Mouse (Mus musculus) left cerebral cortex, adult 2 months (tissue): ENCODE data around the gene Slc16a3. TPM values are rescaled to one million over a fixed set of nuclear protein-coding genes. Genes with fewer than 3 reads are reported as not detected.

Experiments
- DNase-seq, 2 experiments: peaks; one replicate each; pipeline ENCODE4 v3.0.0; 2021 to 2022; ENCODE audit warnings: low spot score in 2 of 2, mixed read lengths in 1 of 2; ENCODE audit errors: extremely low spot score in 1 of 2
- H3K27ac ChIP-seq: fragments of 200-600 bp; 2 replicates; pipeline ENCODE4 v1.8.1; 2022
- H3K4me3 ChIP-seq: fragments of 200-600 bp; 2 replicates; pipeline ENCODE4 v1.8.1; 2022
- CTCF ChIP-seq: fragments of 200-600 bp; IDR thresholded peaks from 2 replicates; pipeline ENCODE4 v1.8.1; 2022; ENCODE audit warnings: antibody characterized with exemption, mild to moderate bottlenecking, moderate library complexity
- intact Hi-C: fragments of 180-260 bp; cut with DNase I; formaldehyde crosslinking; loops from one replicate; pipeline ENCODE4 v1.15.1; 2025
- total RNA-seq, 2 experiments: library from RNA; stranded (reverse); gene quantifications; 2 replicates each; pipeline ENCODE4 v1.2.3; 2021

Gene Slc16a3
- total RNA-seq, 2 experiments from 2014 or later: 3.3 to 4.5 TPM

DNA sequence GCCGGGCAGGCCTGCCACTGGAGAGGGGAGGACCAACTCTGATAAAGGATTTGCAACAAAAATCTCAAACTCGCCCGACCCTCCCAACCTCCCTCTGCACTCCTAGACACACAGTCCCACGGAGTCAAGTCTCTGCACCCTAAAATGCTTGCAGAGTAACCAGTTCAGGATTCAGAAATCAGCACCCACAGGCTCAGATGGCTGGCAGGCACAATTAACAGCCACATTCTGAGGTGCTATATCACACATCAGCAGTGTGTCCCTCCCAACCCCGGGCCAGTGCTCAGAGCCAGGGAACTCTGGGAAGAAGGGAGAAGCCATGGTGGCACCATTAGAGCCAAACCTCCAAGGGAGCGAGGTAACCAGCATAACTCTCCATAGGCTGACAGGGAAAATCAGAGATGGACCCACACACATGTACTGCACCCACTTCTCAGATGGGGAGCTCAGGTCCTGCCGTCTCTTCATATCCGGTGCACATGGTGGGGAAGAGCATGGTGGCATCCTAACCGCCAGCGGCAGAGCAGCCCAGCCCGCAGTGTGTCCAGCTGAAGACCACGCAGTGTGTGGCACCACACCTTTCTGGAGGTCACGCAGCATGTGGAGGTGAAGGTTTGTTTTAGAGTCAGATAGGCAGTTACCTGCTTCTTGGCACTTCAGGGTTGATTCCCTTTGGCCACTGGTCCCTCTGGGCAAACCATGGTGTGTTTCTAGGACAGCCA, 13.9 kb downstream of the Slc16a3 start:
- no peak for DNase-seq
- Histone ChIP-seq H3K4me3 (no peak overlapping the region), H3K27ac (no peak overlapping the region)
- intact Hi-C loops: no loop called here
- TF ChIP-seq CTCF: no peak

DNA sequence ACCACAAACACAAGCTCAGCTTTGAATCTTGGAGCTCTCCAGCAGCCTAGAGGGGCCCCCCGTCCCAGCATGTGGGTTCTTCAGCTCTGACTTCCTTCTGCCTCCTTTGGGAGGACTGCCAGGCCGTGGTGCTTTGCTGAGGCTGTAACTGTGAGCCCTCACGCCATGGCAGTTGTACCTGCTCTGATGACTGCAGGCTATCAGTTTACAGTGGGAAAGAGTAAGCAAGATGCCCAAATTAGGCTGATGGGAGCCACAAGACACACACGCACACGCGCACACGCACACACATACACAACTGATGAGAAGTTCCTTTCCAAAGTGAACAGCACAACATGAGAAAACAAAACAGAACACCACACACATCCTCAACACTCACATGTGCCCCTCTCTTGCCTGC, 14.6 kb downstream of the Slc16a3 start:
- TF ChIP-seq CTCF: no peak
- Histone ChIP-seq H3K4me3 (no peak overlapping the region), H3K27ac (no peak overlapping the region)
- DNase-seq: no peak
- intact Hi-C loops: no loop called here

DNA sequence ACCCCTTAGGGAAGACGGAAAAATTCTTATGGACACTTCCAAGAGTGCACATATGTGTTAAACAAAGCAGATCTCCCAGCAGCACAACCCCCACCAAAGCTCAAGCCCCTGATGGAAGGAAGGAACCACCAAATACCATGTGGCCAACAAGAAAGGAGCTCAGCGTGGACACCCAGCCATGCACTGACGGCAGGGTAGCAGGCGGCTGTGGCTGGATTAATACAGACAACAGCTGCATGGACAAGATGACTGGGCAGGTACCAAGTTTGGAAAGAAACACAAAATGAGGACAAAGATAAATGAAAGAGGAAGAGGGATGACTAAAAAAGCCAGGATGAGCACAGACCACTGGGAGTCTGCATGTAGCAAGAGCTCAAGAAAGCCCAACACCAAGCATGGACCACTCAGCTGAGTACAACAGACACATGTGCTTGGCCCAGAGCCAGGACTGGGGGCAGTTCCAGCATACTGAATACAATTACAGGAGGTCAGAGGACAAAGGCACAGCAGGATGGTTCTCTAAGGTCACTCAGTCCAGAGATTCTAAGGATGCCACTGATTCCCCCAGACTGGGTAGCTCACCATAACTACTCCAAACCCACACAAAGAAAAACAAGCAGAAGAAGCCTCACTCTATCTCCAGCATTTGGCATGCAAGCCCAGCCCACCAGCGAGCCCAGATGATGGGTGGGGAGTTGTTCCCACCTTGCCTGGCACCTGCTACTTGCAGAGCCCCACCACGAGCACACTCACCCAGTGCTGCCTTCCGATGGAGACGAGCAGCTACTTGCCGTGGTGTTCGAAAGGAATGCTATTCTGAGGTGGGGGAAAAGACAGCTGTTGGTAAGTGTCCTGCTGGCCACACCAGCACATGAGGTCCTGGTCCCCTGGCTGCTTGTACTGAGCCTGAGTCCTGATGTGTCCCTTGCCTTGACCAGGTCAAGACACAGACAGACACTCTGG, 16.2 kb downstream of the Slc16a3 start:
- TF ChIP-seq CTCF: no peak
- no peak overlapping the region for H3K4me3 ChIP-seq
- intact Hi-C loops: no loop called here
- no peak overlapping the region for H3K27ac ChIP-seq
- DNase-seq: no peak

DNA sequence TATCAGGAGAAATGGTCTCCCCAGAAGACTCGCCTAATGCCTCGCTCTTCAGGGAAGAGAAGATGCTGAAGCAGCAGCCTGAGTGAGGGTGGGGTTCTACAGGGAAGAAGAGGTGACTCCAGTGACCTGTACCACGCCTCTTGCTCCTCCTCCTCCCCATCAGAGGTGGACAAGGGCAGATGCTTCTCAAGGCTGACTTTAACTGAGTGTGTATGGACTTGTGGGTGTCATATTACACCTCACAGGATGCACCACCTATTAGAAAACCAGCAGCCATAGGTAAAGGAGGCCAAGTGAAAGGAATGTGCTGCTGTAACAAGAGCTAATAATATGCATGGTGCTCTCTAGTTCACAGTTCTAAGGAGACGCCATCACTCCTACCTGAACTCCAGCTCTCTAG, 17.3 kb downstream of the Slc16a3 start:
- no peak overlapping the region for H3K27ac ChIP-seq
- no peak overlapping the region for H3K4me3 ChIP-seq
- intact Hi-C loops: no loop called here
- no peak for DNase-seq
- TF ChIP-seq CTCF: no peak

DNA sequence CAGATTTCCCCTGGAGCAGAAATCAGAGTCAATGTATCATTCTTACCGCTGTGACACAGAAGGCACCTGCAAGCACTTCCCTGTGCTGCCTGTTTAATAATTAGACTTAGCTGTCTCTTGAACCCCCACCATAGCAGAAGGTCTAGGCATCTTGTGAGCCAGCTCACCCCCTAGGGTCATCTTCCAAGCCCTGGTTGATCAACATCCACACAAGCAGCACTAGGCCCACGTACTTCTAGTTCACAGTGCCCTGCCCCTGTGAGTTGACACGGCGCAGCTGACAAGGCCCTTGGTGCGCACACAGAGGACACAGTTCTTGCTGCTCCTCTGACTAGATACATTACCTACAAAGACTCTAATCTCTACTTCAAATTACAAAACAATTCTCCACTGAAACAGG, 21.5 kb downstream of the Slc16a3 start:
- intact Hi-C loops: no loop called here
- Histone ChIP-seq H3K4me3 (no peak overlapping the region), H3K27ac (no peak overlapping the region)
- no peak for DNase-seq
- no peak for TF ChIP-seq CTCF

DNA sequence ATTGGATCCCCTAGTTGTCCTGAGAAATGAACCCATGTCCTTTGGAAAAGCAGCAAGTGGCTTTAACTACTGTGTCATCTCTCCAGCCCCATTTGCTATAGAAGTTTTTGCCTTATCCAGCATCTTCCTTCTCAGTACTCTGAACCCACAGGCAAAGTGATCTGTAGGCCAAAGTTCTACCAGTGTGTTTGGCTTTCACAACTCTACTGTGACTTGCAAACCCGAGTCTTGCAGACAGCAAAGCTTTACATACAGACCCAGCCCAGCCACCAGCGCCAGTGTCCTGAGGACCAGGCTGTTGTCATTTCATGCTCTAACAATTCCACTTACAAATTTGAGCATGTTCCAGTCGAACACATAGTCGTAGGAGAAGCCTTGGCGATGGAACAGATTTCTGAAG, 23.0 kb downstream of the Slc16a3 start:
- intact Hi-C loops: no loop called here
- TF ChIP-seq CTCF: no peak
- Histone ChIP-seq H3K4me3 (no peak overlapping the region), H3K27ac (no peak overlapping the region)
- no peak for DNase-seq

DNA sequence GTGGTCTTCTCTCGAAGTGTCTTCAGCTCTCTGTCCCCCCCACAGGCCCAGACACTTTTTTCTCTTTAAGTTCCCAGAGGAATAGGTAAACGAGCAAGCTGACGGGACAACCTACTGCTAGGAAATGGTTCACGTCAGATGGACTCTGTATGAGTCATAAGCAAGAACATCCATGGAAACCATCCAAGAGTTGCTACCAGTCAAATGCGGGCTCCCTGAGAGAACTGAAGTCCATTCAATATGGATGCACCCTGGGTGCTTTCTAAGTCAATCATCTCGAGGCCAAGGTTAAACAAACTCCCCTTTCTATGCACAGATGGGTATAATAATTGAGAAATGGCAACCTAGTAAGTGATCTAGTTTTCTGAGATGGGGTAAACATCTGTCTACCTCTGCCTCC, 25.0 kb downstream of the Slc16a3 start:
- intact Hi-C loops: no loop called here
- H3K27ac ChIP-seq: no peak overlapping the region
- H3K4me3 ChIP-seq: no peak overlapping the region
- no peak for TF ChIP-seq CTCF
- no peak for DNase-seq

DNA sequence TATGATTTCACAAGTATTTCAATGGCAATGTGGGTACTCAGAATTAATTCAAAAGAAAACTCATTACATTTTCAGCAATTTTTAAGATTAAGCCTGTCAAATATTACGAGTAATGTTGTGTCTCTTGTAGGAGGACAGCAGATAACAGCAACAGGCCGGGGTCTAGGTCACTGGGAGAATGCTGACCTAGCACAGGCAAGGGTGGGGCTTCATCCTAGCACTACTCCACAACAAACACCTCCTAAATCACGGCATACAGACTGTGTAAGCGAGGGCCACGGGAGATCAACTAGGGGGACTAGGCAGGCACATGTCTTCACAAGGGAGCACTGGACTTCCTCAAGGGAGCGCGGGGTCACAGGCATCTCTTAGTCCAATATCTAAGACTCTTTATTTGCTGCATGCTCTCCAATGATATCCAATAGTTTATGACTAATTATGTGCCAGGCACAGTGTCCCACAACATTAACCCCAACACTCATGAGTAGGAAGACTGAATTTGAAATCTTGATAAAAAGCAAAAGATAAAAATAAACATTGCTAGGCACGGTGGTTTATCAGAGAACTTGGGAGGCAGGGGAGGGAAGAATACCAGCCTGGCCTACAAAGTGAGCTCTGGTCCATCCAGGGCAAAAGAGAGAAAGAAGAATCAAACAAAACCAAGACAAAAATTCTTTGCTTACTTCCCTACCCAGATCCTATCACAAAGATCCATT, 31.6 kb downstream of the Slc16a3 start:
- DNase-seq: no peak
- no peak overlapping the region for H3K27ac ChIP-seq
- no peak overlapping the region for H3K4me3 ChIP-seq
- TF ChIP-seq CTCF: no peak
- intact Hi-C loops: no loop called here

DNA sequence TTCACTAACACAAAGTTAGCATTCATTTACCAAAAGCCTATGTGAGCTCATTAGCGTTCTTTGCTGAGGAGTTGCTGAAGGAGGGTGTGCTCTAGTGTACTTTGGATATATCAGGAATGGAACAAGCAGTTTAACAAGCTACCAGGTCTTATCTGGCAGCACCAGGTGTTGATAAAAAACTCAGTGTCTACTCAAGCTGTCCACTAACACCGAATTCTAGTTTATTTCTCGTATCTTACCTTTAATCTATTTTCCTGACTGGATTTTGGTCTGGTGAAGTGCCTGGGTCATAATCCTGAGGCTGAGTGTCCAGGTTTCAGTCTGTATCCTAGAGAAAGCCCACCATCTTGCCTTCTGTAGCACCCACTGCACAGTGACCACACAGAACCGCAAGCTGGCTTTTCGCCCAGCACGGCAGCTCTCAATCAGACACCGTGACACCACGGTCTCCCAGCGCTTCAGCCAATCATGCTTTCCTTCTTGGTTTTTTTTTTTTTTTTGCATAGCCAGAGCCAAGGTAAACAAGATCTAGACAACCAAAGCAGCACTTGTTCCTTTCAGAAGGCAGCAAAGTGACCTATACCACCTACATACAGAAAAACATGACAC, 32.3 kb downstream of the Slc16a3 start:
- H3K4me3 ChIP-seq: no peak overlapping the region
- no peak for DNase-seq
- no peak overlapping the region for H3K27ac ChIP-seq
- intact Hi-C loops: no loop called here
- no peak for TF ChIP-seq CTCF

DNA sequence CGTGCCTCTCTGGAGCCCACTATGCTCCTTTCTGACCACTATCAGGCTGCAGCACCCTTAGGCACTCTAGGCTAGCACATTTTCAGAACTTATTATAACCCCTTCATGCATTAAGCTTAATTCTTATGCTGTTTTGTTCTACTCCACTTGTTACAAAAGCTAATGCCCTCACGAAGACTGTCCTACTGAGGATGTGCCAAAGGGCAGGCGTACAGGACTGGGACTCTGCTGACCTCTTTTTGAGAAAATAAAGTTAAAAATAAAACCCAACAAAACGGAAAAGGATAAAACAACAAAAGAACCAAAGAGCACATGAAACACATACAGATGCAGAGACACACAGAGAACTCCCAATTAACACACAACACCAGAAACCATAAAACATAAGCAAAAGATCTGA, 33.4 kb downstream of the Slc16a3 start:
- intact Hi-C loops: no loop called here
- Histone ChIP-seq H3K4me3 (no peak overlapping the region), H3K27ac (no peak overlapping the region)
- TF ChIP-seq CTCF: no peak
- DNase-seq: no peak

DNA sequence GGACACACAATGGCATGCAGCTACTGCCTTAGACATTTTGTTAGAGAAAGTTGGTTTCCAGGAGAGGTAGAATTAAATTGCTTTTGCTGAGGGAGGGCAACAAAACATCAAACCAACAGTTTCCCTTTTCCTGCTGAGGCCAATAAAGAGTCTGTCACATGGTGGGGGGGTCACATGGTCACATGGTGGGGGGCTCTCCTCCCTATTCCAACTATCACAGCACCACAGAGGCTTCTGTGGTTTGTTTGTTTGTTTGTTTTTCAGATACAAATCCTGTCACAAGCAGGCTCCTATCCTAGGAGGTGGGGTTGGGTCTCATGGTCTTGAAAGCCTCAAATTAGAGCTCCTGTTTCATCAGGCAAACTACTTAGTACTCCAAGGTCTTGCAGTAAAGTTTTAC, 34.2 kb downstream of the Slc16a3 start:
- H3K4me3 ChIP-seq: no peak overlapping the region
- no peak for TF ChIP-seq CTCF
- no peak for DNase-seq
- intact Hi-C loops: no loop called here
- no peak overlapping the region for H3K27ac ChIP-seq
